Mouse (Mus musculus) frontal cortex, adult 2 months (tissue): ENCODE results near the gene Efna3. TPM values are rescaled to one million over a fixed set of nuclear protein-coding genes. Genes with fewer than 3 reads are reported as not detected.

Experiments
- polyA plus RNA-seq: library from polyadenylated mRNA; depleted of rRNA; stranded (reverse); fragments of >200 nt; gene quantifications from 2 replicates; pipeline ENCODE4 v1.2.3, GENCODE M21; 2012; rRNA removed

Gene Efna3
- polyA plus RNA-seq, 1 experiment, result 68.0 TPM

Other genes with a start within 250 kb of the Efna3 start
- gene Rusc1, start 229.7 kb downstream of the Efna3 start, polyA plus RNA-seq, result 153 and 157 TPM in 2 replicates
- gene Gm43738, start 221.9 kb downstream of the Efna3 start, polyA plus RNA-seq, result 0.08 TPM in 1 of 2 replicates, not detected in the other
- gene Fdps, start 221.0 kb downstream of the Efna3 start, polyA plus RNA-seq, result 97.5 and 98.5 TPM in 2 replicates
- not detected in 2 replicates for gene Pklr, start 186.8 kb downstream of the Efna3 start, polyA plus RNA-seq
- gene Hcn3, start 162.8 kb downstream of the Efna3 start, polyA plus RNA-seq, result 33.3 and 36.8 TPM in 2 replicates
- 71.1 and 76.2 TPM in 2 replicates for gene Clk2, start 158.2 kb downstream of the Efna3 start, polyA plus RNA-seq
- 95.7 and 97.7 TPM in 2 replicates for gene Scamp3, start 145.5 kb downstream of the Efna3 start, polyA plus RNA-seq
- 77.0 and 78.8 TPM in 2 replicates for gene Fam189b, start 139.8 kb downstream of the Efna3 start, polyA plus RNA-seq
- 65.4 and 68.7 TPM in 2 replicates for gene Gba, start 120.0 kb downstream of the Efna3 start, polyA plus RNA-seq
- 51.0 and 57.4 TPM in 2 replicates for gene Thbs3, start 107.8 kb downstream of the Efna3 start, polyA plus RNA-seq
- gene Mtx1, start 95.9 kb downstream of the Efna3 start, polyA plus RNA-seq, result 136 and 142 TPM in 2 replicates
- gene Muc1, start 93.9 kb downstream of the Efna3 start, polyA plus RNA-seq, result 1.1 and 2.1 TPM in 2 replicates
- 53.0 and 66.4 TPM in 2 replicates for gene Krtcap2, start 77.0 kb downstream of the Efna3 start, polyA plus RNA-seq
- 96.7 and 99.7 TPM in 2 replicates for gene Trim46, start 76.7 kb downstream of the Efna3 start, polyA plus RNA-seq
- gene Dpm3, start 63.6 kb downstream of the Efna3 start, polyA plus RNA-seq, result 131 and 188 TPM in 2 replicates
- gene Slc50a1, start 52.4 kb downstream of the Efna3 start, polyA plus RNA-seq, result 90.0 and 93.9 TPM in 2 replicates
- gene Efna1, start 41.8 kb downstream of the Efna3 start, polyA plus RNA-seq, result 7.3 and 7.9 TPM in 2 replicates
- 0.76 and 1.2 TPM in 2 replicates for gene Efna4, start 15.1 kb upstream of the Efna3 start, polyA plus RNA-seq
- gene Adam15, start 27.0 kb upstream of the Efna3 start, polyA plus RNA-seq, result 148 and 157 TPM in 2 replicates
- gene Dcst2, start 39.0 kb upstream of the Efna3 start, polyA plus RNA-seq, result 0.68 and 0.86 TPM in 2 replicates
- gene Dcst1, start 42.3 kb upstream of the Efna3 start, polyA plus RNA-seq, result 0.08 TPM in 2 replicates
- 15.2 and 15.3 TPM in 2 replicates for gene Zbtb7b, start 71.8 kb upstream of the Efna3 start, polyA plus RNA-seq
- 5.1 and 6.3 TPM in 2 replicates for gene Lenep, start 79.8 kb upstream of the Efna3 start, polyA plus RNA-seq
- gene Flad1, start 88.9 kb upstream of the Efna3 start, polyA plus RNA-seq, result 43.7 and 47.7 TPM in 2 replicates
- 7.1 TPM in 2 replicates for gene Cks1b, start 95.4 kb upstream of the Efna3 start, polyA plus RNA-seq
- gene Shc1, start 95.5 kb upstream of the Efna3 start, polyA plus RNA-seq, result 18.2 and 18.6 TPM in 2 replicates
- 42.5 and 51.0 TPM in 2 replicates for gene Pygo2, start 107.2 kb upstream of the Efna3 start, polyA plus RNA-seq
- gene Pbxip1, start 113.7 kb upstream of the Efna3 start, polyA plus RNA-seq, result 34.8 and 38.9 TPM in 2 replicates
- 69.0 and 76.7 TPM in 2 replicates for gene Pmvk, start 131.6 kb upstream of the Efna3 start, polyA plus RNA-seq
- gene Kcnn3, start 197.2 kb upstream of the Efna3 start, polyA plus RNA-seq, result 11.4 and 15.8 TPM in 2 replicates